ENCODE assay signal across 10 mouse cellular contexts in genomic region chr8:87812069-87812449, GRCm38 (mm10).
DNase-seq lines count a peak whose midpoint lies in the region; ATAC-seq lines count a peak whose summit lies in the region.
"Had no signal": no experiment of that assay in that cellular context is flagged by ENCODE, and none has a peak within 500 bp of the region (broad histone marks: within the 10 kb centered on the region; RNA-seq: fewer than 3 reads in every experiment).

No protein-coding gene starts in this region.

- peaks cover 8% of the 10 kb centered on the region; the same call in 1 of the 2 replicates for H3K4me1 ChIP-seq in hindbrain, embryonic 11.5 days (replicated peaks; ENCODE audit: control insufficient read depth, insufficient read depth, low read length)
- peaks cover 45% of the 10 kb centered on the region for H3K4me1 ChIP-seq in midbrain, embryonic 10.5 days
- H3K4me1 ChIP-seq in stomach, embryonic 16.5 days (ENCODE audit: control insufficient read depth, insufficient read depth, low read length): peaks cover 9% of the 10 kb centered on the region; the same call in 1 of the 2 replicates

- no peak for ATAC-seq in hindbrain, embryonic 11.5 days (ENCODE audit: low FRiP score)
- no peak for ATAC-seq in stomach, embryonic 16.5 days (ENCODE audit: insufficient read depth, low FRiP score)

- no peaks in the 10 kb centered on the region for H3K36me3 ChIP-seq in hindbrain, embryonic 11.5 days (ENCODE audit: control insufficient read depth, insufficient read depth, low read length)
- 0 out of 2 replicates have a peak, but pooled peaks cover 19% of the 10 kb centered on the region for H3K36me3 ChIP-seq in midbrain, embryonic 10.5 days
- H3K36me3 ChIP-seq in stomach, embryonic 16.5 days (ENCODE audit: control insufficient read depth, insufficient read depth, low read length): no peaks in the 10 kb centered on the region
- H3K36me3 ChIP-seq: lung, embryonic 15.5 days had no signal

- WGBS in hindbrain, embryonic 11.5 days: 89% methylated on average over 2 of the region's 2 CpGs
- 95% methylated on average over 2 of the region's 2 CpGs for WGBS in midbrain, embryonic 10.5 days
- 79% methylated on average over 2 of the region's 2 CpGs for WGBS in stomach, embryonic 16.5 days

- DNase-seq in urinary bladder, postnatal 14 days (ENCODE audit: low spot score): peak; percentile 30
- DNase-seq in urinary bladder, adult 2 months (ENCODE audit: low spot score): no peak
- DNase-seq in hindbrain, embryonic 11.5 days (ENCODE audit: low spot score): no peak
- DNase-seq in midbrain, embryonic 10.5 days (ENCODE audit: low spot score): no peak
- DNase-seq in thymus, postnatal 36 days: no peak
- no peak for DNase-seq in left cerebral cortex, postnatal 10 days (ENCODE audit: extremely low spot score in 1 of 2, low spot score in 2 of 2)
- DNase-seq in heart, adult 18-20 months: no peak
- DNase-seq: liver had no signal

- H3K9me3 ChIP-seq in hindbrain, embryonic 11.5 days (ENCODE audit: control insufficient read depth, low read length): no peaks in the 10 kb centered on the region
- no peaks in the 10 kb centered on the region for H3K9me3 ChIP-seq in midbrain, embryonic 10.5 days (replicated peaks)
- H3K9me3 ChIP-seq in stomach, embryonic 16.5 days (replicated peaks; ENCODE audit: control insufficient read depth, low read length): no peaks in the 10 kb centered on the region
- H3K9me3 ChIP-seq: lung, embryonic 15.5 days had no signal

- H3K4me2 ChIP-seq in hindbrain, embryonic 11.5 days (replicated peaks; ENCODE audit: low read depth, low read length): no peak overlapping the region
- no peak overlapping the region for H3K4me2 ChIP-seq in stomach, embryonic 16.5 days (ENCODE audit: low read depth, low read length)
- H3K4me2 ChIP-seq: lung, embryonic 15.5 days had no signal

- H3K27ac ChIP-seq in hindbrain, embryonic 11.5 days (ENCODE audit: low read depth, low read length): 0 out of 2 replicates have a peak overlapping the region, but pooled peaks have one; percentile 24
- peak overlapping the region; percentile 46 for H3K27ac ChIP-seq in midbrain, embryonic 10.5 days (replicated peaks)
- H3K27ac ChIP-seq in stomach, embryonic 16.5 days (ENCODE audit: low read length): peak overlapping the region; percentile 44; the same call in 1 of the 2 replicates
- H3K27ac ChIP-seq: lung, embryonic 15.5 days had no signal

- no peak overlapping the region for H3K4me3 ChIP-seq in hindbrain, embryonic 11.5 days (ENCODE audit: low read depth, low read length)
- H3K4me3 ChIP-seq in midbrain, embryonic 10.5 days: no peak overlapping the region
- H3K4me3 ChIP-seq in stomach, embryonic 16.5 days (replicated peaks; ENCODE audit: low read length): no peak overlapping the region
- H3K4me3 ChIP-seq: lung, embryonic 15.5 days had no signal

- no peaks in the 10 kb centered on the region for H3K27me3 ChIP-seq in hindbrain, embryonic 11.5 days (ENCODE audit: control insufficient read depth, insufficient read depth, low read length)
- no peaks in the 10 kb centered on the region for H3K27me3 ChIP-seq in midbrain, embryonic 10.5 days (ENCODE audit: low read depth, poor library complexity, severe bottlenecking)
- no peaks in the 10 kb centered on the region for H3K27me3 ChIP-seq in stomach, embryonic 16.5 days (ENCODE audit: control insufficient read depth, insufficient read depth, low read length)
- H3K27me3 ChIP-seq: lung, embryonic 15.5 days had no signal

- intact Hi-C loops in left cerebral cortex, postnatal 10 days (cut with DNase I): no loop called here

- H3K9ac ChIP-seq in hindbrain, embryonic 11.5 days (ENCODE audit: low read depth, low read length): no peak overlapping the region
- H3K9ac ChIP-seq in stomach, embryonic 16.5 days (ENCODE audit: low read length): no peak overlapping the region
- H3K9ac ChIP-seq: lung, embryonic 15.5 days had no signal
